Mouse (Mus musculus) limb, embryonic 11.5 days (tissue): Measurements from ENCODE around the gene Klk9. TPM values are rescaled to one million over a fixed set of nuclear protein-coding genes. Genes with fewer than 3 reads are reported as not detected.

Experiments
- ATAC-seq: fragments of 200-750 bp; cut with Nextera tagmentation; 2 replicates; pipeline ENCODE4 v1.8.0; 2017; ENCODE audit warnings: low read depth; ENCODE audit not compliant: insufficient number of reproducible peaks, low FRiP score, low TSS enrichment
- DNase-seq: peaks from one replicate; pipeline ENCODE4 v3.0.0-alpha.2; 2015; ENCODE audit warnings: low spot score
- H3K27ac ChIP-seq: fragments of 300-500 bp; sonication (generic); replicated peaks from 2 replicates; pipeline ENCODE4 v1.5.1; 2014; ENCODE audit warnings: low read depth, mild to moderate bottlenecking, low read length
- H3K27me3 ChIP-seq: fragments of 300-500 bp; sonication (generic); 2 replicates; pipeline ENCODE4 v1.6.1; 2014; ENCODE audit warnings: mild to moderate bottlenecking, low read length, mixed read lengths; ENCODE audit not compliant: control insufficient read depth, insufficient read depth
- H3K36me3 ChIP-seq: fragments of 300-500 bp; sonication (generic); 2 replicates; pipeline ENCODE4 v1.6.1; 2014; ENCODE audit warnings: mild to moderate bottlenecking, low read length, moderate library complexity, mixed read lengths; ENCODE audit not compliant: control insufficient read depth, insufficient read depth
- H3K4me1 ChIP-seq: fragments of 300-500 bp; sonication (generic); 2 replicates; pipeline ENCODE4 v1.6.1; 2014; ENCODE audit warnings: low read length, mixed read lengths; ENCODE audit not compliant: control insufficient read depth, insufficient read depth
- H3K4me2 ChIP-seq: fragments of 300-500 bp; sonication (generic); 2 replicates; pipeline ENCODE4 v1.6.1; 2014; ENCODE audit warnings: low read depth, mild to moderate bottlenecking, moderate library complexity; ENCODE audit not compliant: severe bottlenecking
- H3K4me3 ChIP-seq: fragments of 300-500 bp; sonication (generic); 2 replicates; pipeline ENCODE4 v1.5.1; 2014; ENCODE audit warnings: low read depth, low read length
- H3K9ac ChIP-seq: fragments of 300-500 bp; sonication (generic); 2 replicates; pipeline ENCODE4 v1.6.1; 2014; ENCODE audit warnings: mild to moderate bottlenecking, low read length
- H3K9me3 ChIP-seq: fragments of 300-500 bp; sonication (generic); 2 replicates; pipeline ENCODE4 v1.6.1; 2016; ENCODE audit warnings: low read length; ENCODE audit not compliant: control insufficient read depth
- WGBS: fragments of 180-500 bp; shearing (Covaris S2); extraction: QIAGEN DNeasy Blood & Tissue Kit; methylation state at CpG from one replicate; pipeline ENCODE4 v1.1.7; 2014; 5-methylcytosine and 5-hydroxymethylcytosine counted together
- polyA plus RNA-seq: library from polyadenylated mRNA; unstranded; fragments of >200 nt; fragmentation: Nextera tagmentation; extraction: Ambion mirVana; gene quantifications from 2 replicates; pipeline ENCODE4 v1.2.1, GENCODE M21; 2014

Gene Klk9
- polyA plus RNA-seq, 1 experiment from 2014 or later = not detected

- Histone ChIP-seq H3K9me3 (no peaks in the 10 kb centered on the region), H3K9ac (no peak within 1 kb of the TSS), H3K36me3 (no peaks in the 10 kb centered on the region), H3K4me1 (no peaks in the 10 kb centered on the region), H3K4me2 (no peak within 1 kb of the TSS), H3K27ac (no peak within 1 kb of the TSS), H3K27me3 (no peaks in the 10 kb centered on the region), H3K4me3 (no peak within 1 kb of the TSS)
- WGBS = 64% methylated on average over 2 of the region's 3 CpGs
- ATAC-seq (no peak), DNase-seq (no peak)
Measured at GRCm38 (mm10) chr7:43841701-43842100, 50.0 kb downstream of the Klk9 start, which contains the start of gene Klk5. TSS of gene Klk5 (plus strand) at chr7:43841971.

GRCm38 (mm10) chr7:43843801-43844200 lies 52.1 kb downstream of the Klk9 start:
- no peaks in the 10 kb centered on the region for H3K36me3 ChIP-seq
- H3K27ac ChIP-seq = no peak overlapping the region
- ATAC-seq (no peak), DNase-seq (no peak)
- H3K4me3 ChIP-seq = no peak overlapping the region
- H3K9me3 ChIP-seq = no peaks in the 10 kb centered on the region
- H3K4me1 ChIP-seq = no peaks in the 10 kb centered on the region
- WGBS = 83% methylated on average over 4 of the region's 4 CpGs
- no peak overlapping the region for H3K4me2 ChIP-seq
- H3K9ac ChIP-seq = no peak overlapping the region
- H3K27me3 ChIP-seq = no peaks in the 10 kb centered on the region

Other genes starting within 250 kb of the Klk9 start
- 0.98 and 1.2 TPM in 2 replicates for gene Cd33, start 247.5 kb upstream of the Klk9 start, polyA plus RNA-seq
- 5.1 and 5.9 TPM in 2 replicates for gene Zfp658, start 229.6 kb upstream of the Klk9 start, polyA plus RNA-seq
- 17.0 and 20.5 TPM in 2 replicates for gene Zfp719, start 212.3 kb upstream of the Klk9 start, polyA plus RNA-seq
- gene Zfp819, start 184.7 kb upstream of the Klk9 start, polyA plus RNA-seq = 0.79 and 1.1 TPM in 2 replicates
- gene Ceacam18, start 157.2 kb upstream of the Klk9 start, polyA plus RNA-seq = not detected in 2 replicates
- gene Siglece, start 131.7 kb upstream of the Klk9 start, polyA plus RNA-seq = 0.17 and 0.33 TPM in 2 replicates
- 10.5 and 10.8 TPM in 2 replicates for gene Ctu1, start 119.9 kb upstream of the Klk9 start, polyA plus RNA-seq
- gene Klk14, start 101.5 kb upstream of the Klk9 start, polyA plus RNA-seq = not detected in 2 replicates
- gene Klk13, start 79.3 kb upstream of the Klk9 start, polyA plus RNA-seq = 0.48 and 1.0 TPM in 2 replicates
- gene Klk12, start 23.0 kb upstream of the Klk9 start, polyA plus RNA-seq = not detected in 2 replicates
- not detected in 2 replicates for gene Klk11, start 17.3 kb upstream of the Klk9 start, polyA plus RNA-seq
- 0.15 TPM in 1 of 2 replicates, not detected in the other for gene Klk10, start 10.9 kb upstream of the Klk9 start, polyA plus RNA-seq
- gene Klk8, start 5.7 kb downstream of the Klk9 start, polyA plus RNA-seq = 15.8 and 16.1 TPM in 2 replicates
- 0.23 TPM in 1 of 2 replicates, not detected in the other for gene Klk7, start 19.4 kb downstream of the Klk9 start, polyA plus RNA-seq
- gene Klk6, start 32.6 kb downstream of the Klk9 start, polyA plus RNA-seq = 0.24 TPM in 1 of 2 replicates, not detected in the other
- not detected in 2 replicates for gene Klk5, start 50.1 kb downstream of the Klk9 start, polyA plus RNA-seq
- 0.16 TPM in 2 replicates for gene Klk4, start 89.3 kb downstream of the Klk9 start, polyA plus RNA-seq
- not detected in 2 replicates for gene Klk15, start 141.8 kb downstream of the Klk9 start, polyA plus RNA-seq
- not detected in 2 replicates for gene Klk1b8, start 158.8 kb downstream of the Klk9 start, polyA plus RNA-seq
- not detected in 2 replicates for gene Klk1b1, start 174.9 kb downstream of the Klk9 start, polyA plus RNA-seq
- gene Klk1b9, start 184.2 kb downstream of the Klk9 start, polyA plus RNA-seq = not detected in 2 replicates
- not detected in 2 replicates for gene Klk1b11, start 204.0 kb downstream of the Klk9 start, polyA plus RNA-seq
- gene Klk1b26, start 220.3 kb downstream of the Klk9 start, polyA plus RNA-seq = not detected in 2 replicates